Mouse (Mus musculus) liver, embryonic 11.5 days (tissue): ENCODE data around the gene Ccsap. TPM values are rescaled to one million over a fixed set of nuclear protein-coding genes. Genes with fewer than 3 reads are reported as not detected.

Experiments used
- ATAC-seq: fragments of 200-750 bp; cut with Nextera tagmentation; replicated peaks from 2 replicates; pipeline ENCODE4 v1.8.0; 2017; ENCODE audit warnings: moderate number of reproducible peaks, mild to moderate bottlenecking, moderate TSS enrichment, moderate library complexity; ENCODE audit not compliant: low FRiP score
- DNase-seq: peaks from one replicate; pipeline ENCODE4 v3.0.0-alpha.2; 2017; ENCODE audit warnings: low spot score
- H3K27ac ChIP-seq: fragments of 300-500 bp; sonication (generic); 2 replicates; pipeline ENCODE4 v1.5.1; 2014; ENCODE audit warnings: mild to moderate bottlenecking, low read depth, low read length, control low read depth
- H3K27me3 ChIP-seq: fragments of 300-500 bp; sonication (generic); replicated peaks from 2 replicates; pipeline ENCODE4 v1.6.1; 2014; ENCODE audit warnings: low read length, mixed read lengths; ENCODE audit not compliant: control insufficient read depth, insufficient read depth
- H3K36me3 ChIP-seq: fragments of 300-500 bp; sonication (generic); 2 replicates; pipeline ENCODE4 v1.6.1; 2014; ENCODE audit warnings: mild to moderate bottlenecking, low read length, moderate library complexity, mixed read lengths; ENCODE audit not compliant: control insufficient read depth, insufficient read depth
- H3K4me1 ChIP-seq: fragments of 300-500 bp; sonication (generic); replicated peaks from 2 replicates; pipeline ENCODE4 v1.6.1; 2014; ENCODE audit warnings: low read length, mixed read lengths; ENCODE audit not compliant: control insufficient read depth, insufficient read depth
- H3K4me2 ChIP-seq: fragments of 300-500 bp; sonication (generic); 2 replicates; pipeline ENCODE4 v1.6.1; 2014; ENCODE audit warnings: mild to moderate bottlenecking, control low read depth, moderate library complexity
- H3K4me3 ChIP-seq: fragments of 300-500 bp; sonication (generic); 2 replicates; pipeline ENCODE4 v1.5.1; 2014; ENCODE audit warnings: low read depth, low read length, control low read depth
- H3K9ac ChIP-seq: fragments of 300-500 bp; sonication (generic); 2 replicates; pipeline ENCODE4 v1.6.1; 2014; ENCODE audit warnings: low read depth, low read length, control low read depth
- H3K9me3 ChIP-seq: fragments of 300-500 bp; sonication (generic); 2 replicates; pipeline ENCODE4 v1.6.1; 2016; ENCODE audit warnings: low read length, inconsistent platforms, mixed read lengths; ENCODE audit not compliant: control insufficient read depth
- WGBS: fragments of 180-500 bp; shearing (Covaris S2); extraction: QIAGEN DNeasy Blood & Tissue Kit; methylation state at CpG from one replicate; pipeline ENCODE4 v1.1.7; 2014; 5-methylcytosine and 5-hydroxymethylcytosine counted together
- polyA plus RNA-seq: library from polyadenylated mRNA; unstranded; fragments of >200 nt; fragmentation: Nextera tagmentation; extraction: Ambion mirVana; gene quantifications from 2 replicates; pipeline ENCODE4 v1.2.1, GENCODE M21; 2014

Gene Ccsap
- polyA plus RNA-seq, 1 experiment from 2014 or later: 4.6 TPM

DNA sequence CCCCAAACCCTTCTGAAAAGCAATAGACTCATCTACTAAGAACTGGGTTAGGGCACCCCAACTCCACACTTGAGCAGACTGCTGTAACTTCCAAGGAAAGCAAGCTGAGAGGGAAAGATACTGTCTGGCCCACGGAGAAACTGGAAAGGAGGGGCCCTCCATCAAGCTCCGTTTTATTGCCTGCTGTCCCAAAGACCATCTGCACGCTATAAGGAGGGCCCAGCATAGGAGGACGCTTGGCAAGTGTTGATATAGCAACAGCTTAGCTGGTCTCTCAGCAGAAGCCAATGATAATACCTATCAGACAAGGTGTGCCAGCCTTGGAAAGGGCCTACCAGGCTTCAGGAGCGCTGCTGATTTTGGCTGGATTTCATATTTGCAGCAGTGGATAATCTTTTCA lies 8.4 kb downstream of the Ccsap start:
- H3K4me3 ChIP-seq: no peak overlapping the region
- H3K36me3 ChIP-seq: no peaks in the 10 kb centered on the region
- H3K9me3 ChIP-seq: no peaks in the 10 kb centered on the region
- H3K27ac ChIP-seq: no peak overlapping the region
- WGBS: 77% methylated on average over 5 of the region's 5 CpGs
- ATAC-seq: no peak
- no peaks in the 10 kb centered on the region; the same call in 1 of the 2 replicates for H3K4me1 ChIP-seq
- no peak for DNase-seq
- no peak overlapping the region for H3K4me2 ChIP-seq
- no peak overlapping the region for H3K9ac ChIP-seq
- no peaks in the 10 kb centered on the region for H3K27me3 ChIP-seq

- no peaks in the 10 kb centered on the region for H3K27me3 ChIP-seq
- H3K4me2 ChIP-seq: no peak overlapping the region
- H3K4me1 ChIP-seq: no peaks in the 10 kb centered on the region; the same call in none of the 2 replicates
- no peak overlapping the region for H3K4me3 ChIP-seq
- no peaks in the 10 kb centered on the region for H3K9me3 ChIP-seq
- H3K9ac ChIP-seq: no peak overlapping the region
- no peak overlapping the region for H3K27ac ChIP-seq
- no peaks in the 10 kb centered on the region for H3K36me3 ChIP-seq
- ATAC-seq: no peak
- WGBS: 77% methylated on average over 4 of the region's 4 CpGs
- DNase-seq: no peak
Measured at GRCm38 (mm10) chr8:123849352-123849751, 10.7 kb downstream of the Ccsap start.

- Histone ChIP-seq H3K4me3 (no peak overlapping the region), H3K36me3 (no peaks in the 10 kb centered on the region), H3K27ac (no peak overlapping the region), H3K9ac (no peak overlapping the region), H3K9me3 (no peaks in the 10 kb centered on the region), H3K4me1 (no peaks in the 10 kb centered on the region; the same call in none of the 2 replicates), H3K4me2 (no peak overlapping the region), H3K27me3 (no peaks in the 10 kb centered on the region)
- DNase-seq (no peak), ATAC-seq (no peak)
- WGBS: 79% methylated on average over 3 of the region's 3 CpGs
Measured at GRCm38 (mm10) chr8:123847546-123847945, 12.5 kb downstream of the Ccsap start.

- Histone ChIP-seq H3K27ac (no peak overlapping the region), H3K9ac (no peak overlapping the region), H3K36me3 (peaks cover 3% of the 10 kb centered on the region; the same call in 1 of the 2 replicates), H3K4me3 (no peak overlapping the region), H3K9me3 (no peaks in the 10 kb centered on the region), H3K27me3 (no peaks in the 10 kb centered on the region), H3K4me1 (no peaks in the 10 kb centered on the region; the same call in 1 of the 2 replicates), H3K4me2 (no peak overlapping the region)
- no peak for ATAC-seq
- 89% methylated on average over 12 of the region's 12 CpGs for WGBS
- DNase-seq: no peak
Measured at GRCm38 (mm10) chr8:123846509-123846908, 13.5 kb downstream of the Ccsap start.

- Histone ChIP-seq H3K4me1 (no peaks in the 10 kb centered on the region; the same call in 1 of the 2 replicates), H3K4me3 (no peak overlapping the region), H3K27me3 (no peaks in the 10 kb centered on the region), H3K4me2 (no peak overlapping the region), H3K9ac (no peak overlapping the region), H3K27ac (no peak overlapping the region), H3K36me3 (peaks cover 3% of the 10 kb centered on the region; the same call in 1 of the 2 replicates), H3K9me3 (no peaks in the 10 kb centered on the region)
- ATAC-seq: no peak
- 89% methylated on average over 10 of the region's 10 CpGs for WGBS
- DNase-seq: no peak
Measured at GRCm38 (mm10) chr8:123845991-123846390, 14.0 kb downstream of the Ccsap start.

DNA sequence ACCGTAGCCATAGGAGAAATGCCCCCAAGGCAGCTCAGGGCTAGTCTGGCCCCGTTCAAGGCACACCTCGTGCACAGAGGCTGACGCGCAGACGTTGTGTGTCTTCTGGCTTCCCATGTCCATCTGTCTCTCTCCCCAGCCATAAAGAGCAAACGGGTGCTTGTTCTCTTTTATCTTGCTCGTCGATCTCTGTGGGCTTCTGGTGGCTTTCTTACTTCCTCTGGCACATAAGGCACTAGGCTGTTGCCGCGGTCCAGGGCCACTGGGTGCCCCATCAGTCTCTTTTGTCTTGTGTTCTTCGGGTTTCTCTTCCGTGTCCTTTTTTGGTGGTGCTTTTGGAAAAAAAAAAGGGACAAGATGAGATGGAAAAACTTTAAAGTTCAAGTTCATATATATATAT lies 14.9 kb downstream of the Ccsap start:
- no peaks in the 10 kb centered on the region for H3K9me3 ChIP-seq
- DNase-seq (no peak), ATAC-seq (no peak)
- no peak overlapping the region for H3K4me2 ChIP-seq
- H3K36me3 ChIP-seq: peaks cover 3% of the 10 kb centered on the region; the same call in 1 of the 2 replicates
- H3K4me3 ChIP-seq: no peak overlapping the region
- WGBS: 57% methylated on average over 13 of the region's 13 CpGs
- no peak overlapping the region for H3K27ac ChIP-seq
- no peaks in the 10 kb centered on the region for H3K27me3 ChIP-seq
- no peak overlapping the region for H3K9ac ChIP-seq
- no peaks in the 10 kb centered on the region; the same call in 1 of the 2 replicates for H3K4me1 ChIP-seq

- H3K9me3 ChIP-seq: no peaks in the 10 kb centered on the region
- no peaks in the 10 kb centered on the region for H3K27me3 ChIP-seq
- H3K27ac ChIP-seq: no peak overlapping the region
- H3K4me3 ChIP-seq: no peak overlapping the region
- H3K4me1 ChIP-seq: no peaks in the 10 kb centered on the region; the same call in 1 of the 2 replicates
- H3K4me2 ChIP-seq: no peak overlapping the region
- no peak for DNase-seq
- H3K9ac ChIP-seq: no peak overlapping the region
- peaks cover 3% of the 10 kb centered on the region; the same call in 1 of the 2 replicates for H3K36me3 ChIP-seq
- ATAC-seq: no peak
- whole genome bisulfite sequencing: 77% methylated on average over 7 of the region's 7 CpGs
Measured at GRCm38 (mm10) chr8:123844341-123844740, 15.7 kb downstream of the Ccsap start.

DNA sequence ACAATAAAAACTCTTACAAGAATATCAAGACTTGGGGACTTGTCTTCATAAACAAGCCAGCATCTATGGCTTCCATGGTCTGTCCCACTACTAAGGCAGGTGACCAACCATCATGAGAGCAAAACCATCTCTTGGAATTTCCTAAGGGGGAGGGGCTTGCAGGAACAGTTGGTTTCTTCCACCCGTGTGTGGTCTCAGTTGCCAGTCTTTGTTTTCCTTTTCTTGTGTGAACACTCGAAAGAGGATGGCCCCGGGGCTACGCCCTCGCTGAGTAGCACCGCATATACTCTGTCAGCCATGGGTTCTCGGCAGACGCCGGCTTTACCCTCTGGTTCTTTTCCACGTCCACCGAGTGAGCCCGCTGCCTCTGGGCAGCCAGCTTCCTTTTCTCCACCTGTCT lies 17.9 kb downstream of the Ccsap start:
- WGBS: 88% methylated on average over 12 of the region's 12 CpGs

GRCm38 (mm10) chr8:123840578-123841345 lies 19.2 kb downstream of the Ccsap start:
- H3K4me2 ChIP-seq: no peak overlapping the region
- no peaks in the 10 kb centered on the region; the same call in 1 of the 2 replicates for H3K4me1 ChIP-seq
- ATAC-seq (no peak), DNase-seq (no peak)
- WGBS: 88% methylated on average over 15 of the region's 15 CpGs
- no peaks in the 10 kb centered on the region for H3K9me3 ChIP-seq
- no peaks in the 10 kb centered on the region for H3K27me3 ChIP-seq
- no peak overlapping the region for H3K9ac ChIP-seq
- peaks cover 6% of the 10 kb centered on the region; the same call in 1 of the 2 replicates for H3K36me3 ChIP-seq
- H3K4me3 ChIP-seq: no peak overlapping the region
- no peak overlapping the region for H3K27ac ChIP-seq

More for the DNA sequence above, 17.9 kb downstream of the Ccsap start:
- no peak overlapping the region for H3K9ac ChIP-seq
- no peak overlapping the region for H3K4me2 ChIP-seq
- H3K9me3 ChIP-seq: no peaks in the 10 kb centered on the region
- no peak overlapping the region for H3K27ac ChIP-seq
- no peak overlapping the region for H3K4me3 ChIP-seq
- no peak for ATAC-seq
- no peaks in the 10 kb centered on the region; the same call in 1 of the 2 replicates for H3K4me1 ChIP-seq
- H3K36me3 ChIP-seq: peaks cover 6% of the 10 kb centered on the region; the same call in 1 of the 2 replicates
- no peak for DNase-seq
- H3K27me3 ChIP-seq: no peaks in the 10 kb centered on the region
